Mouse (Mus musculus) limb, embryonic 14.5 days (tissue): ENCODE measurements around the gene Arl4d. TPM values are rescaled to one million over a fixed set of nuclear protein-coding genes. Genes with fewer than 3 reads are reported as not detected.

Experiments used
- ATAC-seq: fragments of 200-750 bp; cut with Nextera tagmentation; 2 replicates; pipeline ENCODE4 v1.8.0; 2017; ENCODE audit warnings: low read depth, moderate number of reproducible peaks, moderate TSS enrichment; ENCODE audit not compliant: low FRiP score
- DNase-seq: peaks from one replicate; pipeline ENCODE4 v3.0.0-alpha.2; 2015; ENCODE audit warnings: low spot score
- H3K27ac ChIP-seq: fragments of 300-500 bp; sonication (generic); replicated peaks from 2 replicates; pipeline ENCODE4 v1.5.1; 2014; ENCODE audit warnings: low read depth, mild to moderate bottlenecking, low read length, moderate library complexity, mixed read lengths
- H3K27me3 ChIP-seq: fragments of 300-500 bp; sonication (generic); 2 replicates; pipeline ENCODE4 v1.6.1; 2014; ENCODE audit warnings: low read length, mixed read lengths; ENCODE audit not compliant: control insufficient read depth, insufficient read depth
- H3K36me3 ChIP-seq: fragments of 300-500 bp; sonication (generic); 2 replicates; pipeline ENCODE4 v1.6.1; 2014; ENCODE audit warnings: mild to moderate bottlenecking, low read length, moderate library complexity, mixed read lengths; ENCODE audit not compliant: control insufficient read depth, insufficient read depth
- H3K4me1 ChIP-seq: fragments of 300-500 bp; sonication (generic); 2 replicates; pipeline ENCODE4 v1.6.1; 2014; ENCODE audit warnings: antibody characterized with exemption, low read length, mixed read lengths; ENCODE audit not compliant: control insufficient read depth, insufficient read depth
- H3K4me2 ChIP-seq: fragments of 300-500 bp; sonication (generic); replicated peaks from 2 replicates; pipeline ENCODE4 v1.6.1; 2014; ENCODE audit warnings: low read depth, mild to moderate bottlenecking, low read length, moderate library complexity; ENCODE audit not compliant: severe bottlenecking
- H3K4me3 ChIP-seq: fragments of 300-500 bp; sonication (generic); replicated peaks from 2 replicates; pipeline ENCODE4 v1.5.1; 2014; ENCODE audit warnings: low read length
- H3K9ac ChIP-seq: fragments of 300-500 bp; sonication (generic); 2 replicates; pipeline ENCODE4 v1.6.1; 2014; ENCODE audit warnings: mild to moderate bottlenecking, low read depth, low read length, moderate library complexity; ENCODE audit not compliant: severe bottlenecking
- H3K9me3 ChIP-seq: fragments of 300-500 bp; sonication (generic); 2 replicates; pipeline ENCODE4 v1.6.1; 2016; ENCODE audit warnings: low read length; ENCODE audit not compliant: control insufficient read depth
- POLR2A ChIP-seq: fragments of 200-500 bp; IDR thresholded peaks from 2 replicates; pipeline ENCODE4 v1.8.0; 2012; ENCODE audit warnings: inconsistent platforms, mild to moderate bottlenecking, moderate library complexity, borderline replicate concordance; ENCODE audit not compliant: insufficient read depth, insufficient read length; ENCODE audit errors: extremely low read depth
- WGBS: fragments of 180-500 bp; shearing (Covaris S2); extraction: QIAGEN DNeasy Blood & Tissue Kit; methylation state at CpG from one replicate; pipeline ENCODE4 v1.1.7; 2014; 5-methylcytosine and 5-hydroxymethylcytosine counted together
- polyA plus RNA-seq, 2 experiments: library from polyadenylated mRNA; depleted of rRNA in 1 of 2; stranded (reverse) in 1 of 2; unstranded in 1 of 2; fragments of >200 nt; fragmentation: Nextera tagmentation in 1 of 2; extraction: Ambion mirVana in 1 of 2; gene quantifications; 2 replicates each; pipeline versions ENCODE4 v1.2.1 to v1.2.3; 2012 to 2014

The Arl4d gene
- polyA plus RNA-seq, 2 experiments, result 3.6 to 4.2 TPM

GRCm38 (mm10) chr11:101698114-101698513 lies 32.8 kb downstream of the Arl4d start:
- H3K4me2 ChIP-seq, result no peak overlapping the region
- TF ChIP-seq POLR2A, result no peak
- no peak overlapping the region for H3K4me3 ChIP-seq
- ATAC-seq, result no peak
- no peaks in the 10 kb centered on the region for H3K9me3 ChIP-seq
- DNase-seq, result no peak
- H3K27me3 ChIP-seq, result no peaks in the 10 kb centered on the region
- H3K4me1 ChIP-seq, result peaks cover 10% of the 10 kb centered on the region
- H3K36me3 ChIP-seq, result no peaks in the 10 kb centered on the region
- no peak overlapping the region for H3K27ac ChIP-seq
- no peak overlapping the region for H3K9ac ChIP-seq

DNA sequence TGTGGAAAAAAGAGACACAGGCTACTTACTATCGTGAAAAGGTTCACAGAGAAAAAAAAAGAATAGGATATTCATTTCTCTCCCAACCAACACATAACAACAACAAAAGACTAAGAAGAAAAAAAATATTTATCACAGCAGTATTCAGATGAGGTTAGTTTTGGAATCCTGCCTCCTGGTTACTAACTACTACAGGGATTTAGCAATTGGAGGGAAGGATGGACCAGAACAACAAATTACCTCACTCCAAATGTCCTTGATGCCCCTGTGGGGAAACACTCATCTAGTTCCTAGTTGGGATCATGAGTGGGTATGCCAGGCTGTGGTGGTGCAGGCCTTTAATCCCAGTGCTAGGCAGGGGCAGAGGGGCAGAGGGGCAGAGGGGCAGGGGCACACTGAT lies 34.2 kb downstream of the Arl4d start:
- Histone ChIP-seq H3K4me2 (no peak overlapping the region), H3K27ac (no peak overlapping the region), H3K9me3 (no peaks in the 10 kb centered on the region), H3K36me3 (no peaks in the 10 kb centered on the region), H3K9ac (no peak overlapping the region), H3K4me3 (no peak overlapping the region), H3K27me3 (no peaks in the 10 kb centered on the region), H3K4me1 (peaks cover 10% of the 10 kb centered on the region)
- ATAC-seq (no peak), DNase-seq (no peak)
- WGBS, result 89% methylated on average over 1 of the region's 1 CpGs
- TF ChIP-seq POLR2A, result no peak

GRCm38 (mm10) chr11:101699991-101700390 lies 34.6 kb downstream of the Arl4d start:
- Histone ChIP-seq H3K36me3 (no peaks in the 10 kb centered on the region), H3K27me3 (no peaks in the 10 kb centered on the region), H3K4me3 (no peak overlapping the region), H3K9ac (no peak overlapping the region), H3K27ac (no peak overlapping the region), H3K4me1 (peaks cover 10% of the 10 kb centered on the region), H3K4me2 (no peak overlapping the region), H3K9me3 (no peaks in the 10 kb centered on the region)
- no peak for TF ChIP-seq POLR2A
- ATAC-seq (no peak), DNase-seq (no peak)
- WGBS, result 27% methylated on average over 7 of the region's 7 CpGs

DNA sequence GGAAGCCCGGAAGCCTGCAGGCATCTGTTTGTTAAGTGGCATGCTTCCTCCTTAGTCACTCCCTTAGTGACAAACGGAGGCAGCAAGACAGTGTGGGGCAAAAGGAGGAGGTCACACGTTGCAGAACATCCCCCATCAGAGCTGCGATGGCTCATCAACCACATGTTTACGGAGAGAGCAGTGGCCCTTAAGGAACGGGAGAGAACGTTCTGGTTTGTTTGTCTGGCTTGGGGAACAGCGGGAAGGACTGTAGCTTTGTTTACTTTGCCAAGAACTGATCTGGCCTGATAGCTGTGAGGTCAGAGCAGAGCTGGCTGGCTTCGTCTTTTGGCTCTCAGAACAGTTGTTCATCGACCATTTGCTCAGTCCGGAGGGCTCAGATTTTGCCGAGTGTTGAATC lies 35.1 kb downstream of the Arl4d start:
- no peak for TF ChIP-seq POLR2A
- Histone ChIP-seq H3K4me1 (peaks cover 10% of the 10 kb centered on the region), H3K9me3 (no peaks in the 10 kb centered on the region), H3K4me3 (no peak overlapping the region), H3K36me3 (no peaks in the 10 kb centered on the region), H3K4me2 (no peak overlapping the region), H3K27ac (no peak overlapping the region), H3K27me3 (no peaks in the 10 kb centered on the region), H3K9ac (no peak overlapping the region; the same call in 1 of the 2 replicates)
- 31% methylated on average over 12 of the region's 12 CpGs for WGBS
- DNase-seq (no peak), ATAC-seq (no peak; the same call in 1 of the 2 replicates)

DNA sequence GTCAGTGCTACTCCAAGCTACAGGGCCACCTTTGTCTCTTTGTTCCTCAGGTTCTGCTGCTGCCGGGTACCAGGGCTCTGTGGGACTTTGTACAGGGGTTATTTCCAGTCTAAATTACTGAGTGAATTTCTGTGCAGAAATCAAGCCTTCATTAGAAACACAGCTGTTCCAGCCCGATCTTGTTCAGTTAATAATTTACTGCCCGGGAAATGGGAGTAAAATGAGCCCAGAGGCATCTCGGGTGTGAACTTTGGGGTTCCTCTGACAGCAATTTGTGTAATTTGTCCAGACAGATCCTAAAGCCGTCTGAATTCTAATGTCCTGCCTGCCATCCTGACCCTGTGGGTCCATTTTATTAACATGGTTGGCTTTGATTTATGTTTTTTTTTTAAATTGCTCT lies 38.7 kb downstream of the Arl4d start:
- 0 out of 2 replicates have a peak overlapping the region, but pooled peaks have one; percentile 4 for H3K9ac ChIP-seq
- 5% methylated on average over 5 of the region's 5 CpGs for WGBS
- ATAC-seq, result no peak
- H3K9me3 ChIP-seq, result no peaks in the 10 kb centered on the region
- H3K27me3 ChIP-seq, result no peaks in the 10 kb centered on the region
- no peak for TF ChIP-seq POLR2A
- H3K4me2 ChIP-seq, result no peak overlapping the region
- H3K4me1 ChIP-seq, result no peaks in the 10 kb centered on the region
- no peak overlapping the region for H3K4me3 ChIP-seq
- no peaks in the 10 kb centered on the region for H3K36me3 ChIP-seq
- no peak overlapping the region for H3K27ac ChIP-seq
- no peak for DNase-seq
